Mouse (Mus musculus): ENCODE measurements around the gene Tgfb1. TPM values are rescaled to one million over a fixed set of nuclear protein-coding genes. Genes with fewer than 3 reads are reported as not detected.

The Tgfb1 gene
- polyA plus RNA-seq (2012; ENCODE audit: insufficient read depth, low replicate concordance): 4,315 and 7,169 TPM in 2 replicates

GRCm38 (mm10) chr7:25686680-25687531 lies at the start of gene Tgfb1:
Gene Tgfb1, plus strand, starts transcription at chr7:25687002.
- TF ChIP-seq GATA1 (IDR thresholded peaks at IDR 0.05; ENCODE audit: borderline replicate concordance, low read length) (no peak), FLI1 (IDR thresholded peaks at IDR 0.05; ENCODE audit: low read length) (no peak)
- peaks cover 48% of the 10 kb centered on the region for H3K36me3 ChIP-seq (replicated peaks; ENCODE audit: low read length)
- peaks cover 69% of the 10 kb centered on the region for H3K4me1 ChIP-seq
- H3K4me3 ChIP-seq (replicated peaks): peak within 1 kb of the TSS; percentile 99
- no peaks in the 10 kb centered on the region for H3K9me3 ChIP-seq
- H3K27me3 ChIP-seq (replicated peaks): no peaks in the 10 kb centered on the region

- Histone ChIP-seq H3K4me3 (replicated peaks) (no peak overlapping the region), H3K9me3 (no peaks in the 10 kb centered on the region), H3K36me3 (replicated peaks; ENCODE audit: low read length) (peaks cover 88% of the 10 kb centered on the region), H3K4me1 (peaks cover 73% of the 10 kb centered on the region), H3K27me3 (replicated peaks) (peaks cover 26% of the 10 kb centered on the region)
- TF ChIP-seq GATA1 (IDR thresholded peaks at IDR 0.05; ENCODE audit: borderline replicate concordance, low read length): no peak
- no peak for TF ChIP-seq FLI1 (IDR thresholded peaks at IDR 0.05; ENCODE audit: low read length)
Measured at GRCm38 (mm10) chr7:25637099-25637498, 49.7 kb upstream of the Tgfb1 start.

- H3K4me1 ChIP-seq: peaks cover 75% of the 10 kb centered on the region
- TF ChIP-seq FLI1 (IDR thresholded peaks at IDR 0.05; ENCODE audit: low read length): no peak
- no peak for TF ChIP-seq GATA1 (IDR thresholded peaks at IDR 0.05; ENCODE audit: borderline replicate concordance, low read length)
- peaks cover 65% of the 10 kb centered on the region for H3K36me3 ChIP-seq (replicated peaks; ENCODE audit: low read length)
- H3K27me3 ChIP-seq (replicated peaks): peaks cover 26% of the 10 kb centered on the region
- no peaks in the 10 kb centered on the region for H3K9me3 ChIP-seq
- no peak overlapping the region for H3K4me3 ChIP-seq (replicated peaks)
Measured at GRCm38 (mm10) chr7:25639754-25640153, 47.0 kb upstream of the Tgfb1 start.

- no peak for TF ChIP-seq GATA1 (IDR thresholded peaks at IDR 0.05; ENCODE audit: borderline replicate concordance, low read length)
- no peak for TF ChIP-seq FLI1 (IDR thresholded peaks at IDR 0.05; ENCODE audit: low read length)
- no peak overlapping the region for H3K4me3 ChIP-seq (replicated peaks)
- no peaks in the 10 kb centered on the region for H3K9me3 ChIP-seq
- H3K27me3 ChIP-seq (replicated peaks): peaks cover 26% of the 10 kb centered on the region
- H3K4me1 ChIP-seq: peaks cover 85% of the 10 kb centered on the region
- H3K36me3 ChIP-seq (replicated peaks; ENCODE audit: low read length): peaks cover 36% of the 10 kb centered on the region
Measured at GRCm38 (mm10) chr7:25644136-25644535, 42.7 kb upstream of the Tgfb1 start.

GRCm38 (mm10) chr7:25644631-25645030 lies 42.2 kb upstream of the Tgfb1 start:
- no peak for TF ChIP-seq FLI1 (IDR thresholded peaks at IDR 0.05; ENCODE audit: low read length)
- TF ChIP-seq GATA1 (IDR thresholded peaks at IDR 0.05; ENCODE audit: borderline replicate concordance, low read length): no peak
- Histone ChIP-seq H3K27me3 (replicated peaks) (peaks cover 23% of the 10 kb centered on the region), H3K4me3 (replicated peaks) (no peak overlapping the region), H3K9me3 (no peaks in the 10 kb centered on the region), H3K4me1 (peaks cover 86% of the 10 kb centered on the region), H3K36me3 (replicated peaks; ENCODE audit: low read length) (peaks cover 31% of the 10 kb centered on the region)

GRCm38 (mm10) chr7:25645074-25645473 lies 41.7 kb upstream of the Tgfb1 start:
- H3K9me3 ChIP-seq: no peaks in the 10 kb centered on the region
- peaks cover 22% of the 10 kb centered on the region for H3K27me3 ChIP-seq (replicated peaks)
- peaks cover 88% of the 10 kb centered on the region for H3K4me1 ChIP-seq
- TF ChIP-seq FLI1 (IDR thresholded peaks at IDR 0.05; ENCODE audit: low read length): no peak
- no peak for TF ChIP-seq GATA1 (IDR thresholded peaks at IDR 0.05; ENCODE audit: borderline replicate concordance, low read length)
- peaks cover 27% of the 10 kb centered on the region for H3K36me3 ChIP-seq (replicated peaks; ENCODE audit: low read length)
- H3K4me3 ChIP-seq (replicated peaks): peak overlapping the region; percentile 38

- Histone ChIP-seq H3K36me3 (replicated peaks; ENCODE audit: low read length) (peaks cover 11% of the 10 kb centered on the region), H3K4me3 (replicated peaks) (no peak overlapping the region), H3K4me1 (peaks cover 93% of the 10 kb centered on the region), H3K27me3 (replicated peaks) (peaks cover 11% of the 10 kb centered on the region), H3K9me3 (no peaks in the 10 kb centered on the region)
- TF ChIP-seq FLI1 (IDR thresholded peaks at IDR 0.05; ENCODE audit: low read length): no peak
Measured at GRCm38 (mm10) chr7:25647574-25648123, 39.2 kb upstream of the Tgfb1 start.

- peaks cover 77% of the 10 kb centered on the region for H3K4me1 ChIP-seq
- H3K36me3 ChIP-seq (replicated peaks; ENCODE audit: low read length): peaks cover 15% of the 10 kb centered on the region
- TF ChIP-seq GATA1 (IDR thresholded peaks at IDR 0.05; ENCODE audit: borderline replicate concordance, low read length) (no peak), FLI1 (IDR thresholded peaks at IDR 0.05; ENCODE audit: low read length) (no peak)
- peaks cover 11% of the 10 kb centered on the region for H3K27me3 ChIP-seq (replicated peaks)
- H3K4me3 ChIP-seq (replicated peaks): no peak overlapping the region
- H3K9me3 ChIP-seq: no peaks in the 10 kb centered on the region
Measured at GRCm38 (mm10) chr7:25649839-25650238, 37.0 kb upstream of the Tgfb1 start.

- Histone ChIP-seq H3K4me1 (peaks cover 71% of the 10 kb centered on the region), H3K9me3 (no peaks in the 10 kb centered on the region), H3K27me3 (replicated peaks) (peaks cover 4% of the 10 kb centered on the region), H3K36me3 (replicated peaks; ENCODE audit: low read length) (peaks cover 8% of the 10 kb centered on the region), H3K4me3 (replicated peaks) (peak overlapping the region; percentile 81)
- TF ChIP-seq FLI1 (IDR thresholded peaks at IDR 0.05; ENCODE audit: low read length) (no peak), GATA1 (IDR thresholded peaks at IDR 0.05; ENCODE audit: borderline replicate concordance, low read length) (no peak)
Measured at GRCm38 (mm10) chr7:25651281-25651680, 35.5 kb upstream of the Tgfb1 start.

- no peaks in the 10 kb centered on the region for H3K9me3 ChIP-seq
- TF ChIP-seq FLI1 (IDR thresholded peaks at IDR 0.05; ENCODE audit: low read length) (no peak), GATA1 (IDR thresholded peaks at IDR 0.05; ENCODE audit: borderline replicate concordance, low read length) (no peak)
- H3K4me3 ChIP-seq (replicated peaks): no peak overlapping the region
- peaks cover 4% of the 10 kb centered on the region for H3K36me3 ChIP-seq (replicated peaks; ENCODE audit: low read length)
- no peaks in the 10 kb centered on the region for H3K27me3 ChIP-seq (replicated peaks)
- peaks cover 71% of the 10 kb centered on the region for H3K4me1 ChIP-seq
Measured at GRCm38 (mm10) chr7:25652244-25652759, 34.5 kb upstream of the Tgfb1 start.
